Mouse (Mus musculus): ENCODE results near the gene Qrfp.

Gene Qrfp

DNA sequence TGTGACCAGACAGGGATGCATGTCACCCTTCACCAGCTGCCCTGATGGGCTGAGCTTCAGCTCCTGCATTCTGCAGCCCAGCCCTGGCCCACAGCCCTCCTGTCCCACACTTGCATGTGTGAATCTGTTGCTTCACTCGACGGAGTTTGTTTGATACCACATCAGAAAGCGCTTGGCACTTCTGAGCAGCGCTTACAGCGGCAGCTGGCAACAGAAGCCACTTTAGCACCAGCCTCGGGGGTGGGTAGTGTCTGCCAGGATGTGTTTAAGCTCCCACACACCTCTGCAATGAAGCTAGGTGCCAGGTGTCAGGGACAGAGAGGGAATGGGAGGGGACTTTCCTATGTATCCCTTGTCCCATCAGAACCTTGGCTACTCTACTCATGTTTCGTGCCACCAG is 4.3 kb upstream of the Qrfp start:
- no peak for DNase-seq (ENCODE audit: low spot score)

DNA sequence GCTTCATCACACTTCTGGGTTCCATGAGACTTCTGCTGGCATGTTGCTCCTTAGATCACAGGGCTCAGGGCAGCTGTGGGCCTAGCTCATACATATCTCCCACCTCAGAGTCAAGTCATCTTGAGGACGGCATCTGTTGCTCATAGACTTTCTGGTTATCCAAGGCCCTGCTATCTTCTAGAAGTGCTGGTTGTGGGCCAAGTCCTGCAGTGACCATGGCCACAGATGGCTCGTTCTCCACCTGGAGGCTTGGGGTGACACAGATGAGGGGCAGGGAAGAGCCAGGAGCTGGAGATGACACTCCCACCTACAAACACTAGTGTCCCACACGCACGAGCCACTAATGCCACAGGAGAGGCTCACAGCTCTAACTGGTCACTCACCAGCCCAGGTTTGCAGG is 3.3 kb upstream of the Qrfp start:
- DNase-seq (ENCODE audit: low spot score) = no peak

- no peak for DNase-seq (ENCODE audit: low spot score)
Observed at GRCm38 (mm10) chr2:31811086-31811958, 942 bp upstream of the Qrfp start.

GRCm38 (mm10) chr2:31809358-31809740 is 1.0 kb downstream of the Qrfp start:
- DNase-seq (ENCODE audit: low spot score) = no peak

- DNase-seq (ENCODE audit: low spot score) = peak; percentile 37
Observed at GRCm38 (mm10) chr2:31808410-31809357, 1.7 kb downstream of the Qrfp start.

DNA sequence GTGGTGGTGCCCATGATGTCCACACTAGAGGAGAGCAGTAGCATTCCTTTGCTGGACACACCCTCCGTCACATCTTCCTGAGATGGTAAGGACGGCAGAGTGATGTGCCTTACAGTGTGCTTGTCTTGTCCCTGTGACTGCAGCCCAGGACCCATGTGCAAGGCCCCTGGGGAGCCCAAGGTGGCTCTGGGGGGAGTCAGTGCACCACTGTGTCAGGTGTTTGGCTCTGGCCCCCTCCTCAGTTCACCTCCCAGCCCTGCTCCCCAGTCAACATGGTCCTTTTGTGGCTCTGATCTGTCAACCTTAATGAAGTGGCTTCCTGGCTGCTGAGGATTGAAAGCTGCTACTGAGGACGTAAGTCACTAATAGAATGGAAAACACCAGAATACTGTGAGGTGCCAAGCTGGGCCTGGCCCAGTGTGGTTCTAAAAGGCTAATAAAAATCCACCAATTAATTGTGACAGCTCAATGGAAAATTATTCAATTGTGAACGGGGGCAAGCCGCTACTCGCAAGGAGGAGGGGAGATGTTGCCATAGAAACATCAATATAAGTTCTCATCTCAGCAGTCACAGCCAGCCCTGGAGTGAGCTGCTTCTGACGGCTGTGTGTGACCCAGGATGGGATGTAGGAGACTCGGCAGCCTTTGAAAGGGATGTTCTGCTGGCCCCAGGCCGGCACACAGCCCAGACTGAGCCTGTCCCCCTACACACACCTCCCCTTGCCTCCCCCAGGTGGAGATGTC is 3.6 kb downstream of the Qrfp start:
- peak; percentile 42 for DNase-seq (ENCODE audit: low spot score)

- DNase-seq (ENCODE audit: low spot score) = no peak
Observed at GRCm38 (mm10) chr2:31803480-31803879, 6.9 kb downstream of the Qrfp start.

GRCm38 (mm10) chr2:31802811-31803210 is 7.6 kb downstream of the Qrfp start:
- no peak for DNase-seq (ENCODE audit: low spot score)

DNA sequence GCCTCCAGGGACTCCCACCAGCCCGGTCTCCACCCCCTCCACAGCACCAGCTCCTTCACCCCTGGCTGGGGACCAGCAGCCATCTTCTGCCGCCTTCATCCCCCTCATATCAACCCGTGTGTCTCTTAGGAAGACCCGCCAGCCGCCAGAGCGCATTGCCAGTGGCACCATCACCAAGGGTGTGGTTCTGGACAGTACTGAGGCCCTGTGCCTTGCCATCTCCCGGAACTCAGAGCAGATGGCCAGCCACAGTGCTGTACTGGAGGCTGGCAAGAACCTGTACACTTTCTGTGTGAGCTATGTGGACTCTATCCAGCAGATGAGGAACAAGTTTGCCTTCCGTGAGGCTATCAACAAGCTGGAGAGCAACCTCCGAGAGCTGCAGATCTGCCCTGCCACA is 9.0 kb downstream of the Qrfp start:
- DNase-seq (ENCODE audit: low spot score) = no peak

- DNase-seq (ENCODE audit: low spot score) = no peak
Observed at GRCm38 (mm10) chr2:31796943-31797342, 13.4 kb downstream of the Qrfp start.

GRCm38 (mm10) chr2:31792611-31793010 is 17.8 kb downstream of the Qrfp start:
- DNase-seq (ENCODE audit: low spot score) = no peak

- no peak for DNase-seq (ENCODE audit: low spot score)
Observed at GRCm38 (mm10) chr2:31791260-31791659, 19.1 kb downstream of the Qrfp start.

DNA sequence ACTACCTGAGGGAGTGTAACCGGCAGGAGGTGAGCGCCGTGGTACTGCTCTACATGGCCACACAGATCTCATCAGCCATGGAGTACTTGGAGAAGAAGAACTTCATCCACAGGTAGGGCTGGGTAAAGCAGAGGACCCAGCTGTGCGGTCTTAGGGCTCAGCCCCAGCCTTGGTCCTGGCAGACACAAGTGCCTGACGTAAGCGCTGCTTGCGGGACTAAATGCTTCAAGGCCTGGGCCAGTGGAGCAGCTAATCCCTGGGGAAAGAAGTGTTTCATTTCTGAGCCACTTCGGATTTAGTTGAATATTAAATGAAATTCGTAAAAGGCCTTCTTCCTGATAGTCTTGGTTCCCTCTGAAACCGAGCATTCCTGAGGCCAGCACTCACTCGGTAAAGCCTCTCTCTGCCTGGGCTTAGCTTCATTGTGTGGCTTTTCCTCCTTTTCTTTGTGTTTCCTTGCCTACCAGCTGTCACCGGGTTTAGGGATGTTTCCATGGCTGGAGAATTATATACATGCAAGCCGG is 19.6 kb downstream of the Qrfp start:
- DNase-seq (ENCODE audit: low spot score) = no peak

GRCm38 (mm10) chr2:31789215-31789614 is 21.2 kb downstream of the Qrfp start:
- DNase-seq (ENCODE audit: low spot score) = no peak

GRCm38 (mm10) chr2:31788227-31788626 is 22.2 kb downstream of the Qrfp start:
- DNase-seq (ENCODE audit: low spot score) = no peak

DNA sequence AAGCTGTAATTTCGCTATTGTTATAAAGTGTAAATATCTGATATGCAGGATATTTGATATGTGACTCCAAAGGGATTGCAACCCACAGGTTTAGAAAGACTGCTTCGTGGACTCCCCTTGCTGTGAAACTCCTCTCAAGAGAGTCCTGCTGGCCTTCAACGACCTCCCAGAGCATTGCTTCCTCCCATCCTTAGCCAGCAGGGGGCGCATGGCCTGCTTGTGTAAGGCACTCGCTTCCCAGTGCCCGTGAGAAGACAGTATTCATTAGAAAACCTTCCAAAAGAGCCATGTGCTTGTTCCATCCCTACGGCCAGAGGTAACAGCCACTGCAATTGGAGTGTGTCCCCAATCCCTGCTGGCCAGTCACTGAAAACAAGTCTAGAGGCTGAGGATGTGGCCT is 23.4 kb downstream of the Qrfp start:
- peak; percentile 95 for DNase-seq (ENCODE audit: low spot score)

- DNase-seq (ENCODE audit: low spot score) = peak; percentile 92
Observed at GRCm38 (mm10) chr2:31785074-31785473, 25.3 kb downstream of the Qrfp start.

DNA sequence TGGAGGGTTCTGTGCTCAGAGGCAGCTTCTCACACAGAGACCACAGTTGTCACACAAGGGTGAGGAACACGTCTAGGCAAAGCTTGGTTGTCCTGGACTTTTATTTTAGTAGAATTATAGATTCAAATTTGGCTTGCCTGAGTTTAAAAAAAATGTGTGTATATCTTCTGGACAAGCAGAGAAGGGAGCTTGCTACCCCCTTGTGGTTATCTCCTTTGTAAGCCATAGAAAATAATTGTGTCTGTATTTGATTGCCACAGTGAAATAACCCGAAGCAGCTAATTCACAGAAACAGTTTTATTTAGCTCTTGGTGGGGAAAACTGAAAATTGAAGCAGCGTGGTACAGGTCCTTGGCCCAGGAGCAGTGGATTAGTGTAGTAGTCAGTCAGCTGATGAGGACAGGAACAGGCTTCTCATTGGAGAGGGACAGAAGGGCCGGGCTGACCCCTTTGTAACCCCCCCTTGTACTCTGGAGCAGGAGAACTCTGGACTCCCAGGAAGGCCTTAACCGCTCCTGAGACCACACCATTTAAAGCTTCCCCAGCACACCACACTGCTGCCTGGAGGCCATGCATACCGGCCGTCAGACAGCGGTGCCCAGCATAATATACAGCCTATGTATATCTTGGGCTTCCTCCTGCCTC is 27.3 kb downstream of the Qrfp start:
- DNase-seq (ENCODE audit: low spot score) = no peak

- no peak for DNase-seq (ENCODE audit: low spot score)
Observed at GRCm38 (mm10) chr2:31779258-31779657, 31.1 kb downstream of the Qrfp start.

- no peak for DNase-seq (ENCODE audit: low spot score)
Observed at GRCm38 (mm10) chr2:31776479-31776878, 33.9 kb downstream of the Qrfp start.

DNA sequence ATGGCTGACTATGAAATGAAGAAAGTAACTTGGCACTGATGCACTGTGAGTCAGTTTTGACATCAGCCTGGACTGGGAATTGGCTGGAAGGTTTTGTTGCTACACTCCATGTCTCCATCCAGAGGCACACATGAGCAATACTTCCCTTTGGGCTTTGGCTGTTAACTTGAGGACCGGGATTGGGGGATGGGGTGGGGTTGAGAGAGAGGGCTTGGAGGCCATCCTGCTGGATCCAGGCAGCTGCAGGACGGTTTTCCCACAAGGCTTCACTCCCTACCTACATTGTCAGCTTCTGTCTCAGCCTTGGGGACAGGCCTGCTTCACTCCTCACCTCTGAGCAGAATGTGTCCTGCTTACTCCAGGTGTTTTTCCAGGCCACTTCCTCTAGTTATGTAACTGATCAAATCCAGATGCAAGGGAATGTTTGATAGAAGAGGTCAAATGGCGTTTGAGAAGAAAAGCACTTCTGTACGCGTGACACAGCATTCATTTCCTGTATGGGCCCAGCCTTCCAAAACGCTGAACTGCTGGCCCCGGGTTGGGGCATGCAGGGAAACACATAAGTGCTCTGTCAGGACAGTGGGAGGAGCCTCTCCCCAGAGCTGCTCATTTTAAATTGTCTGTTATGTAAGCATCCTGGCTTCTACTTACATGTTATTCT is 39.5 kb downstream of the Qrfp start:
- peak; percentile 73 for DNase-seq (ENCODE audit: low spot score)
